In the genomic region with DNA sequence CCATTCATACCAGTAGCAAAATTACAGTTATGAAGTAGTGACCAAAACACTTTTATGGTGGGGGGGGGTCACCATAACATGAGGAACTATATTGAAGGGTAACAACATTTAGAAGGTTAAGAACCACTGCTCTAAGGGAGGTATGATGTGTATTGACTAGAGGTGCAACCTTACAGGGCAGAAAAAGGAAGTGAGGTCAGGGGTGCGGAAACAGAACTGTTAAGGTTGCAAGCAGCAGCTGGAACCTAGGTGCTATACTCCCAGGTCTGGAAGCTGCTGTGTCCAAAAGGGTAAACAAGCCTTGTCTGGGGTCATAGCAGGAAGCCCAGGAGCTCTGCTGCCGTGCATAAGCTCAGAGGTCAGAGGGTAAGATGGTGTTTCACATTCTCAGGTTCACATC, we compare ENCODE assay signal across 22 mouse cellular contexts.
DNase-seq lines count a peak whose midpoint lies in the region; ATAC-seq lines count a peak whose summit lies in the region.
"Had no signal": no experiment of that assay in that cellular context is flagged by ENCODE, and none has a peak within 500 bp of the region (broad histone marks: within the 10 kb centered on the region; RNA-seq: fewer than 3 reads in every experiment).

No protein-coding gene starts in this region.

- H3K36me3 ChIP-seq in midbrain, embryonic 12.5 days: no peaks in the 10 kb centered on the region
- H3K36me3 ChIP-seq in midbrain, embryonic 10.5 days: no peaks in the 10 kb centered on the region
- no peaks in the 10 kb centered on the region for H3K36me3 ChIP-seq in neural tube, embryonic 11.5 days (ENCODE audit: control insufficient read depth, insufficient read depth, low read length)
- H3K36me3 ChIP-seq in neural tube, embryonic 15.5 days: no peaks in the 10 kb centered on the region
- H3K36me3 ChIP-seq: embryonic facial prominence, embryonic 15.5 days; forebrain, embryonic 10.5 days; G1E; heart, embryonic 15.5 days; hindbrain, embryonic 15.5 days had no signal

- ATAC-seq in midbrain, embryonic 12.5 days (ENCODE audit: low FRiP score, low read depth): 0 out of 2 replicates have a peak, but pooled peaks have one; percentile 12
- ATAC-seq in neural tube, embryonic 11.5 days (ENCODE audit: insufficient read depth, low FRiP score, low TSS enrichment): no peak
- ATAC-seq in neural tube, embryonic 15.5 days (ENCODE audit: low FRiP score): no peak
- peak; percentile 25; the same call in 1 of the 2 replicates for ATAC-seq in granulocyte monocyte progenitor cell, adult 5-6 weeks (replicated peaks; ENCODE audit: poor library complexity, severe bottlenecking)
- ATAC-seq in inflammation-experienced regulatory T-cells, adult 6 months: no peak
- ATAC-seq: CD4-positive, CD25-positive, alpha-beta regulatory T cell, adult 4 months; forebrain, embryonic 14.5 days had no signal

- H3K4me1 ChIP-seq in midbrain, embryonic 12.5 days: peaks cover 4% of the 10 kb centered on the region; the same call in 1 of the 2 replicates
- peaks cover 5% of the 10 kb centered on the region; the same call in 1 of the 2 replicates for H3K4me1 ChIP-seq in midbrain, embryonic 10.5 days
- H3K4me1 ChIP-seq in neural tube, embryonic 11.5 days (ENCODE audit: control insufficient read depth, insufficient read depth, low read length): no peaks in the 10 kb centered on the region
- peaks cover 26% of the 10 kb centered on the region for H3K4me1 ChIP-seq in neural tube, embryonic 15.5 days
- H3K4me1 ChIP-seq: embryonic facial prominence, embryonic 15.5 days; forebrain, embryonic 10.5 days; heart, embryonic 15.5 days had no signal

- H3K4me2 ChIP-seq in midbrain, embryonic 12.5 days (replicated peaks): no peak overlapping the region
- no peak overlapping the region for H3K4me2 ChIP-seq in neural tube, embryonic 11.5 days (ENCODE audit: low read depth)
- H3K4me2 ChIP-seq in neural tube, embryonic 15.5 days: no peak overlapping the region
- H3K4me2 ChIP-seq: embryonic facial prominence, embryonic 15.5 days; heart, embryonic 11.5 days; heart, embryonic 15.5 days; hindbrain, embryonic 15.5 days had no signal

- no peak overlapping the region for H3K9ac ChIP-seq in midbrain, embryonic 12.5 days (replicated peaks)
- no peak overlapping the region for H3K9ac ChIP-seq in neural tube, embryonic 11.5 days (ENCODE audit: low read length)
- H3K9ac ChIP-seq in neural tube, embryonic 15.5 days (replicated peaks): no peak overlapping the region
- H3K9ac ChIP-seq: embryonic facial prominence, embryonic 15.5 days; heart, embryonic 15.5 days; hindbrain, embryonic 15.5 days had no signal

- WGBS in midbrain, embryonic 12.5 days: 71% methylated on average over 2 of the region's 2 CpGs
- 77% methylated on average over 2 of the region's 2 CpGs for WGBS in midbrain, embryonic 10.5 days
- WGBS in neural tube, embryonic 11.5 days: 60% methylated on average over 2 of the region's 2 CpGs
- 81% methylated on average over 2 of the region's 2 CpGs for WGBS in neural tube, embryonic 15.5 days

- no peaks in the 10 kb centered on the region for H3K27me3 ChIP-seq in midbrain, embryonic 12.5 days
- no peaks in the 10 kb centered on the region for H3K27me3 ChIP-seq in midbrain, embryonic 10.5 days (ENCODE audit: low read depth, poor library complexity, severe bottlenecking)
- no peaks in the 10 kb centered on the region for H3K27me3 ChIP-seq in neural tube, embryonic 11.5 days (ENCODE audit: control insufficient read depth, insufficient read depth, low read length)
- H3K27me3 ChIP-seq in neural tube, embryonic 15.5 days (replicated peaks): no peaks in the 10 kb centered on the region
- H3K27me3 ChIP-seq: embryonic facial prominence, embryonic 15.5 days; heart, embryonic 15.5 days; hindbrain, embryonic 15.5 days had no signal

- DNase-seq in midbrain, embryonic 10.5 days (ENCODE audit: low spot score): no peak
- no peak for DNase-seq in neural tube, embryonic 11.5 days (ENCODE audit: low spot score)
- peak; percentile 67 for DNase-seq in A20 (ENCODE audit: low read depth, low spot score)
- no peak for DNase-seq in kidney, adult 9 months
- DNase-seq: adrenal gland, adult 8-10 months; adrenal gland, postnatal 36 days; cerebellum, adult 2 months; heart, adult 2 months; heart, postnatal 14 days had no signal

- H3K27ac ChIP-seq in midbrain, embryonic 12.5 days (replicated peaks): 0 out of 2 replicates have a peak overlapping the region, but pooled peaks have one; percentile 17
- H3K27ac ChIP-seq in midbrain, embryonic 10.5 days (replicated peaks): no peak overlapping the region
- H3K27ac ChIP-seq in neural tube, embryonic 11.5 days (ENCODE audit: low read depth, low read length): 0 out of 2 replicates have a peak overlapping the region, but pooled peaks have one; percentile 5
- no peak overlapping the region for H3K27ac ChIP-seq in neural tube, embryonic 15.5 days (replicated peaks)
- H3K27ac ChIP-seq: embryonic facial prominence, embryonic 15.5 days; forebrain, embryonic 10.5 days; heart, adult 2 months; heart, embryonic 15.5 days; hindbrain, embryonic 15.5 days had no signal

- no peak overlapping the region for H3K4me3 ChIP-seq in midbrain, embryonic 12.5 days
- no peak overlapping the region for H3K4me3 ChIP-seq in midbrain, embryonic 10.5 days
- no peak overlapping the region for H3K4me3 ChIP-seq in neural tube, embryonic 11.5 days (ENCODE audit: low read depth, low read length)
- H3K4me3 ChIP-seq in neural tube, embryonic 15.5 days (replicated peaks): no peak overlapping the region
- H3K4me3 ChIP-seq: embryonic facial prominence, embryonic 15.5 days; erythroblast, embryonic 14.5 days; forebrain, embryonic 10.5 days; heart, adult 2 months; heart, embryonic 15.5 days; hindbrain, embryonic 15.5 days had no signal

- H3K9me3 ChIP-seq in midbrain, embryonic 12.5 days: no peaks in the 10 kb centered on the region
- H3K9me3 ChIP-seq in midbrain, embryonic 10.5 days (replicated peaks): no peaks in the 10 kb centered on the region
- H3K9me3 ChIP-seq in neural tube, embryonic 11.5 days (ENCODE audit: control insufficient read depth, low read length): no peaks in the 10 kb centered on the region
- no peaks in the 10 kb centered on the region for H3K9me3 ChIP-seq in neural tube, embryonic 15.5 days (replicated peaks)
- H3K9me3 ChIP-seq: embryonic facial prominence, embryonic 15.5 days; forebrain, embryonic 10.5 days; heart, embryonic 15.5 days; hindbrain, embryonic 15.5 days had no signal

Comparison
In these comparisons a context has a peak if more than half of its experiments do, and no peak if none do; other contexts are left out.
1. H3K27ac ChIP-seq: peak in midbrain, embryonic 12.5 days (single experiment) and neural tube, embryonic 11.5 days (single experiment); none in midbrain, embryonic 10.5 days (single experiment) and neural tube, embryonic 15.5 days (single experiment).
2. ATAC-seq: peak in midbrain, embryonic 12.5 days (single experiment) and granulocyte monocyte progenitor cell, adult 5-6 weeks (single experiment); none in neural tube, embryonic 11.5 days (single experiment), neural tube, embryonic 15.5 days (single experiment) and inflammation-experienced regulatory T-cells, adult 6 months (single experiment).